Mouse (Mus musculus): Measurements from ENCODE around the gene Ank3.

GRCm38 (mm10) chr10:69620692-69621382 is 222.3 kb downstream of the Ank3 start:
- TF ChIP-seq CTCF (conservative IDR thresholded peaks at IDR 0.05; ENCODE audit: insufficient read depth, insufficient read length, low read depth, low read length) (no peak), POLR2A (IDR thresholded peaks at IDR 0.05; ENCODE audit: low read depth, low read length) (no peak)
